Mouse (Mus musculus): ENCODE data around the gene Kcnma1.

- TF ChIP-seq POLR2A (IDR thresholded peaks at IDR 0.05; ENCODE audit: control insufficient read depth in 1 of 2, insufficient read depth in 1 of 2, low read depth in 1 of 2, low read length in 2 of 2, poor library complexity in 1 of 2) = no peak
- no peak for TF ChIP-seq CTCF (IDR thresholded peaks at IDR 0.05 in 2 of 3, conservative IDR thresholded peaks at IDR 0.05 in 1 of 3; ENCODE audit: control insufficient read depth in 1 of 3, insufficient read depth in 1 of 3, low read depth in 2 of 3, low read length in 3 of 3, poor library complexity in 1 of 3, severe bottlenecking in 1 of 3)
- no peak for TF ChIP-seq TCF12 (IDR thresholded peaks at IDR 0.05; ENCODE audit: low read depth, low read length)
- TF ChIP-seq RCOR1 (IDR thresholded peaks at IDR 0.05; ENCODE audit: low read depth, low read length) = no peak
- no peak for TF ChIP-seq MAFK (IDR thresholded peaks at IDR 0.05; ENCODE audit: borderline replicate concordance, low read depth, low read length)
- no peak for TF ChIP-seq SMC3 (IDR thresholded peaks at IDR 0.05; ENCODE audit: low read depth, low read length)
Measured at GRCm38 (mm10) chr14:23563180-23563579, 451.1 kb downstream of the Kcnma1 start.

Data from MEL (cell line).